Mouse (Mus musculus) lung, postnatal 4 days (tissue): ENCODE results near the gene Ttc9b.
A peak's percentile ranks its signal among the peaks of the same experiment; 100 is the strongest.
"Not testable (repeated sequence)": the region's sequence is repeated elsewhere in the genome, so short reads cannot be mapped to it uniquely, and the experiment has no call there.

Source experiments
- DNase-seq, 2 experiments: peaks; one replicate each; pipeline ENCODE4 v3.0.0; 2021

The Ttc9b gene

GRCm38 (mm10) chr7:27653681-27654437 is at the start of gene Ttc9b:
Ttc9b (plus strand) TSS chr7:27653915.
- DNase-seq: peak; percentile 63 to 70

DNA sequence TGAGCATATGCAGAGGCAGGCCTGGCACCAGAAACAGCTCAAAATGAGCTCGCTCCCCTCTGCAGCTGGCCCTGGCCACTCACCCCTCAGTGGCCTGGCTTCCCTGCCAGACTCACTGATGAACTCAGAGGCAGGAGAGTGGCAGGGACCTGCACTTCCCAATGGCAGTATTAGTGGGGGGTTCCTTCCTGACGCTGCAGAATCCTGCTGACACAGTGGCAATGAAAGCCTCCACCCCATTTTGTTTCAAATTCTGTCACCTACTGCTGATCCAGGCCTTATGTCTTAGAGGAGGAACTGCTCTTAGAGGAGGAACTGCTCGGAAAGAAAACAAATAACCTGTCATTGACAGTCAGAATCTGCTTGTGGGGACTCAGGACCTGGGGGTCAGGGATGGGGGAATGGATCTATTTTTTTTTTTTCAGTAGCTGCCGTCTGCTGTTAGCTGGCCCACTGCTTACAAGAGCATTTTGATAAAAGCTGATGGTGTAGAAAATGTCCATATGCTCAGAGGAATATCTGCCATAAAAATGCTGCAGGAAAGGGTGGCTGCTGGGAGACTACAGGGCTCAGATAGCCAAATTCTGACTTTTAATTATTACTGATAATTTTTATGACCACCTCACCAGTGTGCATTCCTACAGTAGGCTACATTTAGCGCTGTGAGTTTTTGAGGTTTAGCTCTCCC is 48.9 kb upstream of the Ttc9b start:
- DNase-seq: peak in 1 of 2 experiments; percentile 48

DNA sequence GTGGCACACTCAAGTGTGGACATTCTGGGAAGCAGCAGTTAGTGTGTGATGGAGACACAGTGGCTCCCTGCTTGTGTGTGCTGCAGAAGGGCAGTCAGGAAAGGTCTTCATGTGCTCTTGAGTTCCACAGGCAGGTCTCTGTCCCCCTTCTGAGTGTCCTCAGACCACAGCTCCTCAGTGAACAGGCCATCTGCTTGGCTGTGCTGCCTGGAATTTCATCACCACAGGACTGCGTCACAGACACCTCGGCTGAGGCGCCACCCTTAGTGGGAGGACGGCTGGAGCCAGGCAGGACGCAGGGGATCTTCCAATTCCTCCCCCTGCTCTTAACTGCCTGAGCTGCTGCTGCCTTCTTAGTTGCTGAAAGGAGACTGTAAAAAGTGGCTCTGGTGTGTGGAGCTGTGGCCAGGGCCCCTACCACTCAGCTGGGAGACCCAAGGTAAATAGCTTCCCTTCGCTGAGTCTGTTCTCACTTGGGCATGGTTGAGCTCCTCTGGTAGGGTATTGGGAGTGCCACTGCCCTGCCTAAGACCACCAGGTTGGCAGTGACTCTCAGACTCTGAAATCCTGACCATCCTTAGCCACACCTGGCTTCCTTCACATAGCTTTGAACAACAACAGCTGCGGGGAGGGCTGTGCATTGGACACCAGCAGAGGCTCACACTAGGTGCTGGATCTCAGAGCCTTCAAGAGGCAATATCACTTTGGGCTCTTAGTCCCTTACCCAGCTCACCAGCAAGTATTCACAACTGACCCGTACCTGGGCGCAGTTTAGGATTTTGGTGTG is 48.0 kb upstream of the Ttc9b start:
- peak; percentile 76 to 89 for DNase-seq

DNA sequence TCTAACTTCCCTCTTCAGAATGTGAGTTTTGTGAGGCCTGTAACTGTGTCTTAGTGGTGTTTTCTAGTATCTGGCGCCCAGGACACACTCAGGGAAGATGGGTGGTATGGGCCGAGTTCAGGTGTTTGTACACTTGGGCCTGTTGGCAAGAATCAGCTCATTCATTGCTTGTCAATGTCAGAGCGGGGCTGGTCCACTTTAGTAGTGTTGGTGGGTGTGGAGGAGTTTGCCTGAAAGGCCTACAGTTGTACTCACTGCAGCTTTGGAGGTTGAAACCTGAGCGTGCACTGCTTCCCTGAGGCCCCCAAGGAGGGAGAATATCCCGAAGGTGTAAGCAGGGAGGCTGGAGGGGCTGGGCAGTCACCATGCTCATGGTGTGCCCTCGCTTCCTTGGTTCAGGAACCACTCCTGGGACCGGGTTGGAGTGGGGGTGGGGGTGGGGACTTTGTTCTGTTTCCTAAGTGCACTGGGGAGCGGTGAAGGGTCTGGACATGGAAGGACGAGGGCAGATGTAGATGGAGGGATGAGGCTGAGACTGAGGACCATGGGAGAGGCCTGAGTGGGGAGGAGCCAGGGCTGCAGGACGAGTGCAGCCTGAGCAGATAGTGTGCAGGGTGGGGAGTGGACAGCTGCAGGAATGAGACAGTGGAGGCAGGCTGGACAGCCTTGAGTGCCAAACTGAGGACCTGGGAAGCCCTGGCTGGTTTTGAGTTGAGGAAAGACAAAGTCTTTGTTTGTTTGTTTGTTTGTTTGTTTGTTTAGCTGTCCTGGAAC is 47.0 kb upstream of the Ttc9b start:
- no peak for DNase-seq

GRCm38 (mm10) chr7:27607580-27607979 is 46.1 kb upstream of the Ttc9b start:
- DNase-seq: peak; percentile 61 to 87

DNA sequence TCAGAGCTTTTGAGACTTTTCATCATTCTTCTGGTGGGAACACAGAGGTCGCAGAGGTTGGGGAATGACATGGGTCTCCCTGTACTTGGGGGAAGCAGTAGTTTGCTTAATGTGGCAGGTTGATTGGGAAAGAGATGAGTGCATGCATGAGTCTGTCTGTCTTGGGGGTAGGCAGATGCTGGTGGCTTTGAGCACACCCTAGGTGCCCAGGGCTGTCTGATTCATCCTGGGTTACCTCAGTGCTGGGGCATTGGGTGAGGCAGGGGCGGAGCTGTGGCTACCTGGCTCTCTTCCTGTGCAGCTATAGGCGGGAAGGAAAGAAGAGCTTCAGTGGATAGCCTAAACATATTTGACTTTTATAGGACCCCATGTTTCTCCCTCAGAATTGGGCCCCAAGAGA is 45.6 kb upstream of the Ttc9b start:
- DNase-seq: no peak

DNA sequence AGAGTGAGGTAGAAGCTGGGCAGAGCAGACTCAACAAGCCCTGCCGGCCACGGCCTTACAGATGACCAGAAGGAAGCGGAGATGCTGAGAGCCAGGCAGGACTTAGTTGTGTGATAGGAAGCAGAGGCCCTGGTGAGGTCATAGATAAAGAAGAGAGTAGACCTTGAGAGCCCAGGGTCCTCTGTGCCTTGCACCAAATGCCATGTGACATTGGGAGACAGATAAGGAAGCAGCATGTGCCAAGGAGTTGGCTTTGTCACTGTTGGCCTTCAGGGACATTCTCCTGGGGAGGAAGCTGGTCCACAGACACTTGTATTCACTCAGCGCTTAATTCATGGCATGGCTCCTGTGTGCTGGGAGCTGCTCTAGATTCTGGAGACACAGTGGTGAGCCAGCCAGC is 44.4 kb upstream of the Ttc9b start:
- DNase-seq: no peak

- no peak for DNase-seq
These were observed 44.0 kb upstream of the Ttc9b start for GRCm38 (mm10) chr7:27609688-27610087.

DNA sequence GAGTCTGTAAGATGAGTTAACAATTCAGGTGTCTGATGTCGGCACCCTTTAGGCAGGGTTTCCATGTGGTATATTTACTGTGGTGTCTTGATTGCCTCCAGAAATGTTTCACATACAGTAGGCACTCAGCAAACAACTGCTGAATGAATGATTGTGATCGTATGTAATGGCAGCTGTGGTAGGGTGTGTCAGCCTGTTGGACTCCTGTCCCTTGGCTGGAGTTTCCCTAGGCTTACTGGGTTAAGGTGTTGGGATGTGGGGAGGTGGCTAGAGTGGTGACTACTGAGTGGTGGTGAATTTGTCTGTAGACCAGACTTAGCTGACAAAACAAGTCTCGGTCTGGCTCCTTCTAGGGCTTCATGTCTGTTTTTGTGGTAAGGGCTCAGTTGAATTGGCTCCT is 43.3 kb upstream of the Ttc9b start:
- DNase-seq: no peak

DNA sequence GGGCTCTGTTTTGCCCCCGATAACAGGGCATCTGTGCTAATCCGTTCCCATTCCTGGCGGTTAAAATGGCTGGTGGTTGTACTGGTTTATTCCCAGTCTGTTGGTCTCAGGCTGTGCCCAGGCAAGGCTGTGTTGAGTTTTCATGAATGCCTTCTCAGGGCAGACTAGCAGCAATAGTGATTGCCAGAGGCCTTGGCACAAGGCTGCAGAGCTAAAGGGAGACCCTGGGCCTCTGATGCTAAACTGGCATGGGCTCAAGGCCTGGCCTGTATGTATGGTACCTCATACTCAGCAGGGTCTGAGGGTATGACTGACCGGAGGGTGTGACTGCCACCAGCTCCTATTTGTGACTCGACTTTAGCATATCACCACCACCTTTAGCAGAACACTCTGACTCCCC is 42.8 kb upstream of the Ttc9b start:
- DNase-seq: no peak

DNA sequence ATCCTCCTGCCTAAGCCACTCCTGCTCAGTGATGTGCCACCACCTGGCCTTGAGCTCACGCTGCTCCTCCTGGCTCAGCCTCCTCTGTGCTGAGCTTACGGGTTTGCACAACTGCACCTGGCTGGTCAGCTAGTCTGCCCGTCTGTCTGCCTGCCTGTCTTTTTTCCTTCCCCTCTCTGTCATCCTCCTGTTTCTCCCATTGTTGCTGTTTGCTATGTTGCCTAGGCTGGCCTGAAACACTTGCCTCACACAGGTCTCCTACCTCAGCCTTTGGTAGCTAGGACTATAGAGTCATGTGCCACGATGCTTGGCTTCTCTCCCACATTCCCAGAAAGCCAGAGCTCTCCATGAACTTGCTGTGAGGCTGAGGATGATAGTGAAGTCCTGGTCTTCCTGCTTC is 40.8 kb upstream of the Ttc9b start:
- DNase-seq: no peak

- DNase-seq: no peak
These were observed 39.8 kb upstream of the Ttc9b start for GRCm38 (mm10) chr7:27613751-27614499.

GRCm38 (mm10) chr7:27621028-27621427 is 32.7 kb upstream of the Ttc9b start:
- DNase-seq: no peak

DNA sequence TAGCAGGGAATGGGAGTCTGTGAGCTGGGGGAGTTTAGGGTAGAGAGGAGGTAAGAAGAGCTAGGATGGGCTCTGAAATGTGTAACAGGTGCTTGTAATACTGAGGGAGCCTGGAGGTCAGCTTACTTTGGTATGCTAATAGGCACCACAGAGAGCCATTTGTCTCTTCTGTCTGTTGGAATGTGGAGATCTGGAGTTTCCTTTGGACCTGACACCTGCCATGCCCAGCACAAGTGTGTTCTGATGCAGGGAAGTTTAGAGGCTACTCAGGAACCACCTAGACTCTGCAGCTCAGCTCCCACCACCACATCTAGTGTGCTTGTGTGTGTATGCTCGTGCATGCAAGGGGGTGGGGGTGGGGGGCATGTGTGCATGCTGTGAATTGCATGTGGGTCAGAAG is 31.5 kb upstream of the Ttc9b start:
- no peak for DNase-seq

GRCm38 (mm10) chr7:27624967-27625366 is 28.7 kb upstream of the Ttc9b start:
- no peak for DNase-seq

DNA sequence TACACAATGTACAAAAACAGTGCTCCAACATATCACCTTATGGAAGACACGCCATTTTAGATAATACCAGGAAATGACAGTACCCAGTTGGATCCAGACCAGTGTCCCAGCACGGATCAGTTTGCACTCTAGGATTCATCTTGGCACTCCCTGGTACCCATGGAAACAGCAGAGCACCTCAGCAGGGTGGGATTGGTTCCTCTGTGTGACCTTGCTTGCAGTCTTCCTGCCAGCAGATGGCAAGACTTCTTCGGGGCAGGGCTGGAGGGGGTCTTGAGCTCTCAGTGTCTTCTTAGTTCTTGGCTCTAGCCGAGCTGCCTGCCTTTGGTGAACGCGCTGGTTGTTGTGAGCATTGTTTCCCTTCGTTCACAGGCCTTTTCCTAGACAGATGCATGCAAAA is 26.0 kb upstream of the Ttc9b start:
- DNase-seq: no peak

DNA sequence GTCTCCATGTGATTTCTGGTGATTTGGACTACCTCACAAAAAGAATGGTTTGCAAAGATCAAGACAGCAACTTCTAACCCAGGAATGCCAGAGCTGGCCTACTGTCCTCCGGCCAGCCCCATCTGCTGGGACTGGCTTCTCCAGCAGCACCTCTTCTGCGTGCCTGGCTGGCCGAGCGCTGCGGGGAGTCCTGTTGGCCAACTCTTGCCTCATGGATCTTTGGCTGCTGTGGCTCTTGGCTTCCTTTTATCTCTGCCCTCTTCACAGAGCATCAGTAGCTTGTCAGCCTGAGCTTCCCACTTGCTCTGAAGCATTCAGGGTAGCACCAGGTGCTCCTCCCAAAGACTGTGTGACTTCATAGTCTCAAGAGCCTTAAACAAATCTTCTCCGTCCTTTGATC is 25.5 kb upstream of the Ttc9b start:
- DNase-seq: no peak

DNA sequence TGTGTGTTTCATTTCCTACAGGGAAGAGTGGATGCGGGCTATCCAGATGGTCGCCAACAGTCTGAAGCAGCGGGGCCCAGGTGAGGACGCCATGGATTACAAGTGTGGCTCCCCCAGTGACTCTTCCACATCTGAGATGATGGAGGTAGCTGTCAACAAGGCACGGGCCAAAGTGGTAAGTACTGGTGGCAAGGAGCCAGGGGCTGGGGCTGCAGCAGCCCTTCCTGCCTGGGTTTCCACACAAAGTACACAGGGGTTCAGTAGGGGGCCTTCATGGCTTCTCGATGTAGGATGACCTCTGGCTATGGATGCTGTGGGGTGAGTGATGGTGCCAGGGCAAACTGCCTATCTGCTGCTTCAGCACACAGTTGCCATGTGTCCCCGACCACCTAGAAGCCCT is 24.9 kb upstream of the Ttc9b start:
- DNase-seq: not testable (repeated sequence)

- no peak for DNase-seq
These were observed 22.3 kb upstream of the Ttc9b start for GRCm38 (mm10) chr7:27631439-27631838.

DNA sequence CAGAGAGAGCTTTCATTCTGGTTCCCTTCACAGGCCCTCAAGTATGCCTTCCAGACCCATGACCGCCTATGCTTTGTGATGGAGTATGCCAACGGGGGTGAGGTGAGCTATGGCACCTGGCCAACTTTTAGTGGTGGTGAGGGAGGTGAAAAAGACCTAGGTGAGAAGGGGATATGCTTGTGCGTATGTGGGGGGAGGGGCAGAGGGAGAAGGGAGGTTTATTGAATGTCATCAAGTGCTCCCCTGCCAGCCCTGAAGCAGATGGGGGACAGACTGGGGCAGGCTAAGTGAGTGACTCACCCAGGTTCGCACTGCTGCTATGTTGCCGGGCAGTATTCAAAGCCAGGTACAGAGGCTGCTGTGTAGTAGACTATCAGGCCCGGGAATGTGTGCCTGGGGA is 20.5 kb upstream of the Ttc9b start:
- no peak for DNase-seq

- no peak for DNase-seq
These were observed 19.0 kb upstream of the Ttc9b start for GRCm38 (mm10) chr7:27634691-27635090.

GRCm38 (mm10) chr7:27635094-27635493 is 18.6 kb upstream of the Ttc9b start:
- DNase-seq: not testable (repeated sequence)
